Mouse (Mus musculus): ENCODE measurements at regions not wholly inside any gene's neighbourhood (a gene's known extent, or its start where the extent isn't known, plus 50 kb on each side); places are given as distances from the start of the nearest gene placed in this dataset.
"Not testable (repeated sequence)": the region's sequence is repeated elsewhere in the genome, so short reads cannot be mapped to it uniquely, and the experiment has no call there.

GRCm38 (mm10) chrX:159072647-159073046 lies 137.5 kb upstream of the Rps6ka3 start:
- no peak for DNase-seq (ENCODE audit: low read depth)

GRCm38 (mm10) chrX:159073533-159073932 lies 136.6 kb upstream of the Rps6ka3 start:
- no peak for DNase-seq (ENCODE audit: low read depth)

GRCm38 (mm10) chrX:159080508-159080907 lies 129.6 kb upstream of the Rps6ka3 start:
- no peak for DNase-seq (ENCODE audit: low read depth)

GRCm38 (mm10) chrX:159110651-159111050 lies 99.5 kb upstream of the Rps6ka3 start:
- DNase-seq (ENCODE audit: low read depth): not testable (repeated sequence)

- DNase-seq (ENCODE audit: low read depth): no peak
Measured at GRCm38 (mm10) chrX:159116210-159116609, 93.9 kb upstream of the Rps6ka3 start.

- DNase-seq (ENCODE audit: low read depth): no peak
Measured at GRCm38 (mm10) chrX:159140554-159140953, 69.6 kb upstream of the Rps6ka3 start.

- no peak for DNase-seq (ENCODE audit: low read depth)
Measured at GRCm38 (mm10) chrX:159143278-159143677, 66.8 kb upstream of the Rps6ka3 start.

- DNase-seq (ENCODE audit: low read depth): no peak
Measured at GRCm38 (mm10) chrX:159144674-159145073, 65.4 kb upstream of the Rps6ka3 start.

- no peak for DNase-seq (ENCODE audit: low read depth)
Measured at GRCm38 (mm10) chrX:159145212-159145611, 64.9 kb upstream of the Rps6ka3 start.

GRCm38 (mm10) chrX:159155786-159156185 lies 54.3 kb upstream of the Rps6ka3 start:
- DNase-seq (ENCODE audit: low read depth): no peak

GRCm38 (mm10) chrX:159156976-159157375 lies 53.1 kb upstream of the Rps6ka3 start:
- no peak for DNase-seq (ENCODE audit: low read depth)

GRCm38 (mm10) chrX:159159727-159160126 lies 50.4 kb upstream of the Rps6ka3 start:
- DNase-seq (ENCODE audit: low read depth): no peak
